Comparison of ENCODE assay signal across 34 mouse cellular contexts in the genomic region with DNA sequence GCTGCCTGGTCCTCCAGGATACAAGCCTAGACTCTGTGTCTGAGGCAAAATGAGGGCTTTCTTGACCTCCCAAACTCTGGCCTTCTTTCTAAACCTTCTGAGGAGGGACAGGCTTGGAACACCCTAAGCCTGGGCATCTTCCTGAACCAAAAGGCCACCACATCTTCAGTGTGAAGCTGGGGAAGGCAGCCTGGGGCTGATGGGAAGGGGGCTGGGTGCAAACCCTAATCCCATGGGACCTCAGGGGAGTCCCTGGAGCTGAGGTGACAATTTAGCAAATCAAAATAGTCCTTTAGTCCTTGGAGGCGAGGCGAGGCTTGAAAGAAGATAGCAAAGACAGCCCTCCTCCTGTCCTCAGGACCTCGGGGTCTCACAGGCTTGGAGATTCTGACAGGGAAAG. TPM values are rescaled to one million over a fixed set of nuclear protein-coding genes. Genes with fewer than 3 reads are reported as not detected.
DNase-seq lines count a peak whose midpoint lies in the region; ATAC-seq lines count a peak whose summit lies in the region.
"Had no signal": no experiment of that assay in that cellular context is flagged by ENCODE, and none has a peak within 500 bp of the region (broad histone marks: within the 10 kb centered on the region; RNA-seq: fewer than 3 reads in every experiment).

No protein-coding gene starts in this region.

- no peaks in the 10 kb centered on the region for H3K27me3 ChIP-seq in forebrain, embryonic 13.5 days
- H3K27me3 ChIP-seq in forebrain, embryonic 11.5 days (ENCODE audit: control insufficient read depth, insufficient read depth, low read length): no peaks in the 10 kb centered on the region
- no peaks in the 10 kb centered on the region for H3K27me3 ChIP-seq in midbrain, embryonic 12.5 days
- no peaks in the 10 kb centered on the region for H3K27me3 ChIP-seq in midbrain, embryonic 13.5 days
- no peaks in the 10 kb centered on the region for H3K27me3 ChIP-seq in embryonic facial prominence, embryonic 13.5 days
- no peaks in the 10 kb centered on the region for H3K27me3 ChIP-seq in neural tube, embryonic 14.5 days (ENCODE audit: control insufficient read depth, insufficient read depth, low read length)
- H3K27me3 ChIP-seq: forebrain, embryonic 15.5 days had no signal

- no peak overlapping the region for H3K9ac ChIP-seq in forebrain, embryonic 13.5 days
- H3K9ac ChIP-seq in forebrain, embryonic 11.5 days (ENCODE audit: low read length): no peak overlapping the region
- H3K9ac ChIP-seq in midbrain, embryonic 12.5 days (replicated peaks): no peak overlapping the region; the same call in 1 of the 2 replicates
- no peak overlapping the region for H3K9ac ChIP-seq in midbrain, embryonic 13.5 days (replicated peaks)
- peak overlapping the region; percentile 49; the same call in 1 of the 2 replicates for H3K9ac ChIP-seq in embryonic facial prominence, embryonic 13.5 days
- peak overlapping the region; percentile 21; the same call in 1 of the 2 replicates for H3K9ac ChIP-seq in neural tube, embryonic 14.5 days (replicated peaks; ENCODE audit: low read depth, low read length)
- H3K9ac ChIP-seq: forebrain, embryonic 15.5 days; liver, embryonic 12.5 days; liver, postnatal 0 days had no signal

- peak overlapping the region; percentile 11; the same call in 1 of the 2 replicates for H3K27ac ChIP-seq in forebrain, embryonic 13.5 days
- no peak overlapping the region for H3K27ac ChIP-seq in forebrain, embryonic 11.5 days (ENCODE audit: low read depth, low read length)
- peak overlapping the region; percentile 63 for H3K27ac ChIP-seq in midbrain, embryonic 12.5 days (replicated peaks)
- no peak overlapping the region for H3K27ac ChIP-seq in midbrain, embryonic 13.5 days
- H3K27ac ChIP-seq in embryonic facial prominence, embryonic 13.5 days: 0 out of 2 replicates have a peak overlapping the region, but pooled peaks have one; percentile 7
- H3K27ac ChIP-seq in neural tube, embryonic 14.5 days (ENCODE audit: low read depth, low read length): 0 out of 2 replicates have a peak overlapping the region, but pooled peaks have one; percentile 39
- H3K27ac ChIP-seq: forebrain, embryonic 15.5 days; heart, embryonic 10.5 days; left cerebral cortex, adult 2 months; liver, embryonic 12.5 days; stomach, postnatal 0 days had no signal

- no peak for ATAC-seq in forebrain, embryonic 13.5 days
- no peak for ATAC-seq in forebrain, embryonic 11.5 days (replicated peaks; ENCODE audit: low FRiP score)
- no peak for ATAC-seq in midbrain, embryonic 12.5 days (ENCODE audit: low FRiP score, low read depth)
- ATAC-seq in midbrain, embryonic 13.5 days: no peak
- ATAC-seq in embryonic facial prominence, embryonic 13.5 days (ENCODE audit: insufficient number of reproducible peaks, insufficient read depth, low FRiP score, low TSS enrichment, low read depth): no peak
- ATAC-seq in neural tube, embryonic 14.5 days (ENCODE audit: low read depth): no peak
- ATAC-seq: forebrain, embryonic 15.5 days; intestine, postnatal 0 days; liver, embryonic 12.5 days; liver, postnatal 0 days had no signal

- no peaks in the 10 kb centered on the region for H3K36me3 ChIP-seq in forebrain, embryonic 13.5 days (ENCODE audit: poor library complexity, severe bottlenecking)
- no peaks in the 10 kb centered on the region for H3K36me3 ChIP-seq in forebrain, embryonic 11.5 days (ENCODE audit: control insufficient read depth, insufficient read depth, low read length)
- no peaks in the 10 kb centered on the region for H3K36me3 ChIP-seq in midbrain, embryonic 12.5 days
- H3K36me3 ChIP-seq in midbrain, embryonic 13.5 days: no peaks in the 10 kb centered on the region
- no peaks in the 10 kb centered on the region for H3K36me3 ChIP-seq in embryonic facial prominence, embryonic 13.5 days
- no peaks in the 10 kb centered on the region for H3K36me3 ChIP-seq in neural tube, embryonic 14.5 days (ENCODE audit: control insufficient read depth, insufficient read depth, low read length)
- H3K36me3 ChIP-seq: forebrain, embryonic 15.5 days; heart, embryonic 10.5 days; liver, embryonic 12.5 days had no signal

- 81% methylated on average over 3 of the region's 3 CpGs for WGBS in forebrain, embryonic 13.5 days
- 81% methylated on average over 3 of the region's 3 CpGs for WGBS in forebrain, embryonic 11.5 days
- 79% methylated on average over 3 of the region's 3 CpGs for WGBS in midbrain, embryonic 12.5 days
- 67% methylated on average over 3 of the region's 3 CpGs for WGBS in midbrain, embryonic 13.5 days
- WGBS in embryonic facial prominence, embryonic 13.5 days: 70% methylated on average over 3 of the region's 3 CpGs
- WGBS in neural tube, embryonic 14.5 days: 73% methylated on average over 3 of the region's 3 CpGs

- H3K4me3 ChIP-seq in forebrain, embryonic 13.5 days: no peak overlapping the region
- no peak overlapping the region for H3K4me3 ChIP-seq in forebrain, embryonic 11.5 days (ENCODE audit: low read depth, low read length)
- no peak overlapping the region for H3K4me3 ChIP-seq in midbrain, embryonic 12.5 days
- H3K4me3 ChIP-seq in midbrain, embryonic 13.5 days (replicated peaks): no peak overlapping the region
- no peak overlapping the region for H3K4me3 ChIP-seq in embryonic facial prominence, embryonic 13.5 days
- H3K4me3 ChIP-seq in neural tube, embryonic 14.5 days (ENCODE audit: low read depth, low read length): no peak overlapping the region
- H3K4me3 ChIP-seq: erythroblast, embryonic 14.5 days; forebrain, embryonic 15.5 days; heart, embryonic 10.5 days; left cerebral cortex, adult 2 months; liver, embryonic 12.5 days; myocyte had no signal

- H3K4me1 ChIP-seq in forebrain, embryonic 13.5 days: peaks cover 19% of the 10 kb centered on the region
- peaks cover 7% of the 10 kb centered on the region for H3K4me1 ChIP-seq in forebrain, embryonic 11.5 days (replicated peaks; ENCODE audit: control insufficient read depth, insufficient read depth, low read length)
- H3K4me1 ChIP-seq in midbrain, embryonic 12.5 days: peaks cover 14% of the 10 kb centered on the region
- peaks cover 19% of the 10 kb centered on the region for H3K4me1 ChIP-seq in midbrain, embryonic 13.5 days (replicated peaks)
- peaks cover 44% of the 10 kb centered on the region for H3K4me1 ChIP-seq in embryonic facial prominence, embryonic 13.5 days
- peaks cover 18% of the 10 kb centered on the region for H3K4me1 ChIP-seq in neural tube, embryonic 14.5 days (ENCODE audit: control insufficient read depth, insufficient read depth, low read length)

- no peak overlapping the region for H3K4me2 ChIP-seq in forebrain, embryonic 13.5 days
- no peak overlapping the region for H3K4me2 ChIP-seq in forebrain, embryonic 11.5 days (ENCODE audit: low read depth, low read length, severe bottlenecking)
- no peak overlapping the region for H3K4me2 ChIP-seq in midbrain, embryonic 12.5 days (replicated peaks)
- no peak overlapping the region for H3K4me2 ChIP-seq in midbrain, embryonic 13.5 days (replicated peaks)
- no peak overlapping the region for H3K4me2 ChIP-seq in embryonic facial prominence, embryonic 13.5 days
- no peak overlapping the region for H3K4me2 ChIP-seq in neural tube, embryonic 14.5 days (ENCODE audit: low read depth, low read length)
- H3K4me2 ChIP-seq: forebrain, embryonic 15.5 days; liver, embryonic 12.5 days had no signal

- no peak for DNase-seq in forebrain, embryonic 11.5 days (ENCODE audit: low spot score)
- DNase-seq in frontal cortex, adult 2 months (ENCODE audit: extremely low spot score in 1 of 2, low spot score in 1 of 2): no peak
- no peak for DNase-seq in layer of hippocampus, postnatal 10 days (ENCODE audit: low spot score in 2 of 2)
- DNase-seq: adrenal gland, postnatal 14 days; cerebellum, adult 11 months; cerebellum, adult 9-10 months; cerebellum, postnatal 36 days; embryo, embryonic 11 days; gastrocnemius, postnatal 25 days; heart, adult 11 months; heart, postnatal 36 days; kidney, adult 9 months; kidney, postnatal 10 days; layer of hippocampus, adult 9-11 months; liver, postnatal 0 days; lung, postnatal 36 days; right cerebral cortex, adult 18-20 months; spleen, adult 18-20 months; thymus, adult 18-20 months; thymus, postnatal 25 days had no signal

- H3K9me3 ChIP-seq in forebrain, embryonic 13.5 days (replicated peaks): no peaks in the 10 kb centered on the region
- no peaks in the 10 kb centered on the region for H3K9me3 ChIP-seq in forebrain, embryonic 11.5 days (ENCODE audit: control insufficient read depth, low read length)
- no peaks in the 10 kb centered on the region for H3K9me3 ChIP-seq in midbrain, embryonic 12.5 days
- no peaks in the 10 kb centered on the region for H3K9me3 ChIP-seq in midbrain, embryonic 13.5 days
- no peaks in the 10 kb centered on the region for H3K9me3 ChIP-seq in embryonic facial prominence, embryonic 13.5 days
- no peaks in the 10 kb centered on the region for H3K9me3 ChIP-seq in neural tube, embryonic 14.5 days (ENCODE audit: control insufficient read depth, low read length)
- H3K9me3 ChIP-seq: forebrain, embryonic 15.5 days; heart, embryonic 10.5 days had no signal

RNA-seq across cellular contexts. Expression of a gene that starts 8.7 kb away (rescaled TPM):
- polyA plus RNA-seq in forebrain, embryonic 13.5 days (2015; fragmentation: Nextera tagmentation; extraction: Ambion mirVana): 0.21 and 0.35 TPM in 2 replicates
- polyA plus RNA-seq in forebrain, embryonic 11.5 days (2014; fragmentation: Nextera tagmentation; extraction: Ambion mirVana): 0.08 and 0.19 TPM in 2 replicates
- 0.16 and 0.51 TPM in 2 replicates for polyA plus RNA-seq in midbrain, embryonic 12.5 days (2016; fragmentation: Nextera tagmentation; extraction: Ambion mirVana)
- 0.22 and 0.46 TPM in 2 replicates for polyA plus RNA-seq in midbrain, embryonic 13.5 days (2015; fragmentation: Nextera tagmentation; extraction: Ambion mirVana)
- 0.40 and 0.42 TPM in 2 replicates for polyA plus RNA-seq in embryonic facial prominence, embryonic 13.5 days (2015; fragmentation: Nextera tagmentation; extraction: Ambion mirVana)
- 0.44 and 0.62 TPM in 2 replicates for polyA plus RNA-seq in neural tube, embryonic 14.5 days (2014; fragmentation: Nextera tagmentation; extraction: Ambion mirVana)
- polyA plus RNA-seq in frontal cortex, adult 2 months (2012; rRNA removed): 1.1 and 1.3 TPM in 2 replicates
- total RNA-seq in layer of hippocampus, postnatal 10 days (2021): not detected
- total RNA-seq: midbrain, postnatal 0 days had no signal
- polyA plus RNA-seq: erythroblast, embryonic 14.5 days; intestine, postnatal 0 days; midbrain, postnatal 0 days had no signal

RNA-seq across cellular contexts. Expression of a gene that starts 28.0 kb away (rescaled TPM):
- polyA plus RNA-seq in forebrain, embryonic 13.5 days (2015; fragmentation: Nextera tagmentation; extraction: Ambion mirVana): 14.6 and 16.4 TPM in 2 replicates
- polyA plus RNA-seq in forebrain, embryonic 11.5 days (2014; fragmentation: Nextera tagmentation; extraction: Ambion mirVana): 18.1 and 27.8 TPM in 2 replicates
- 31.4 and 43.0 TPM in 2 replicates for polyA plus RNA-seq in midbrain, embryonic 12.5 days (2016; fragmentation: Nextera tagmentation; extraction: Ambion mirVana)
- 16.5 and 24.0 TPM in 2 replicates for polyA plus RNA-seq in midbrain, embryonic 13.5 days (2015; fragmentation: Nextera tagmentation; extraction: Ambion mirVana)
- polyA plus RNA-seq in embryonic facial prominence, embryonic 13.5 days (2015; fragmentation: Nextera tagmentation; extraction: Ambion mirVana): 18.0 and 20.8 TPM in 2 replicates
- polyA plus RNA-seq in neural tube, embryonic 14.5 days (2014; fragmentation: Nextera tagmentation; extraction: Ambion mirVana): 15.6 and 18.0 TPM in 2 replicates
- 68.2 and 68.7 TPM in 2 replicates for polyA plus RNA-seq in frontal cortex, adult 2 months (2012; rRNA removed)
- 10 to 100 TPM; 48.4 to 56.2 TPM for total RNA-seq in layer of hippocampus, postnatal 10 days (2021)

RNA-seq across cellular contexts. Expression of a gene that starts 42.6 kb away (rescaled TPM):
- 310 and 318 TPM in 2 replicates for polyA plus RNA-seq in forebrain, embryonic 13.5 days (2015; fragmentation: Nextera tagmentation; extraction: Ambion mirVana)
- polyA plus RNA-seq in forebrain, embryonic 11.5 days (2014; fragmentation: Nextera tagmentation; extraction: Ambion mirVana): 330 and 336 TPM in 2 replicates
- polyA plus RNA-seq in midbrain, embryonic 12.5 days (2016; fragmentation: Nextera tagmentation; extraction: Ambion mirVana): 302 and 331 TPM in 2 replicates
- 356 and 378 TPM in 2 replicates for polyA plus RNA-seq in midbrain, embryonic 13.5 days (2015; fragmentation: Nextera tagmentation; extraction: Ambion mirVana)
- 328 and 350 TPM in 2 replicates for polyA plus RNA-seq in embryonic facial prominence, embryonic 13.5 days (2015; fragmentation: Nextera tagmentation; extraction: Ambion mirVana)
- 288 and 349 TPM in 2 replicates for polyA plus RNA-seq in neural tube, embryonic 14.5 days (2014; fragmentation: Nextera tagmentation; extraction: Ambion mirVana)
- polyA plus RNA-seq in frontal cortex, adult 2 months (2012; rRNA removed): 327 and 355 TPM in 2 replicates
- total RNA-seq in layer of hippocampus, postnatal 10 days (2021): 100 to 1,000 TPM; 152 to 168 TPM

Comparison
In these comparisons a context has a peak if more than half of its experiments do, and no peak if none do; other contexts are left out.
1. H3K27ac ChIP-seq: peak in forebrain, embryonic 13.5 days (single experiment), midbrain, embryonic 12.5 days (single experiment), embryonic facial prominence, embryonic 13.5 days (single experiment) and neural tube, embryonic 14.5 days (single experiment); none in forebrain, embryonic 11.5 days (single experiment) and midbrain, embryonic 13.5 days (single experiment).
2. H3K9ac ChIP-seq: peak in embryonic facial prominence, embryonic 13.5 days (single experiment) and neural tube, embryonic 14.5 days (single experiment); none in forebrain, embryonic 13.5 days (single experiment), forebrain, embryonic 11.5 days (single experiment), midbrain, embryonic 12.5 days (single experiment) and midbrain, embryonic 13.5 days (single experiment).